Mouse (Mus musculus) urinary bladder, postnatal 14 days (tissue): ENCODE results near the gene Vmn1r143.
"Not testable (repeated sequence)": the region's sequence is repeated elsewhere in the genome, so short reads cannot be mapped to it uniquely, and the experiment has no call there.

Experiments
- DNase-seq: peaks from one replicate; pipeline ENCODE4 v3.0.0; 2021; ENCODE audit warnings: low spot score

The Vmn1r143 gene

DNA sequence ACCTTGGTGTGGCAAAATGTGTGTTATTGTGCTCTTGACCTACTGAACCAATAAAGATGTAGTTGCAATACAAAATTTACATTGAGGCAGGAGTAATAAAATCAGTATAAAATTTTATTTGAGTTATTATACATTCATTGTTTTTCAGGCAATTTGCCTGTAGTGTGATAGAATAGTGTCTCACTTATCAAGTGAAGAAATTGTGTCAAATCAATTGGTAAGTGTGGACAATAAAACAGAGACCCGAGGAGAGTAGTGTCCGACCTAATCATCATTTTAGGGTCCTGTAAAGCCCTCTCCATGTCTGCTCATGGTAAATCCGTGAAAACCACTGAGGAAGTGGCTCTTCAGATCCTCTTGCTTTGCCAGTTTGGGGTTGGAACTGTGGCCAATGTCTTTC is at the start of gene Vmn1r143:
Vmn1r143 (plus strand) TSS at position 301 of the 400 bp plus-strand sequence.
- DNase-seq: not testable (repeated sequence)

DNA sequence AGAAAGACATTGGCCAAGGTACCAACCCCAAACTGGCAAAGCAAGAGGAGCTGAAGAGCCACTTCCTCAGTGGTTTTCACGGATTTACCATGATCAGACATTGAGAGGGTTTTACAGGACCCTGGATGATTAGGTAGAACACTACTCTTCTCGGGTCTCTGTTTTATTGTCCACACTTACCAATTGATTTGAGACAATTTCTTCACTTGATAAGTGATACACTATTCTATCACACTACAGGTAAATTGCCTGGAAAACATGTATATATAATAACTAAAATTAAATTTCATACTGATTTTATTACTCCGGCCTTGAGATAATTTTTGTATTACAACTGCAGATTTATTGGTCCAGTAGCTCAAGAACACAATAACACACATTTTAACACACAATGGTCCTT is 25.2 kb upstream of the Vmn1r143 start, which contains the start of gene Vmn1r142:
Vmn1r142 (minus strand) TSS at position 101 of the 400 bp plus-strand sequence.
- DNase-seq: not testable (repeated sequence)

DNA sequence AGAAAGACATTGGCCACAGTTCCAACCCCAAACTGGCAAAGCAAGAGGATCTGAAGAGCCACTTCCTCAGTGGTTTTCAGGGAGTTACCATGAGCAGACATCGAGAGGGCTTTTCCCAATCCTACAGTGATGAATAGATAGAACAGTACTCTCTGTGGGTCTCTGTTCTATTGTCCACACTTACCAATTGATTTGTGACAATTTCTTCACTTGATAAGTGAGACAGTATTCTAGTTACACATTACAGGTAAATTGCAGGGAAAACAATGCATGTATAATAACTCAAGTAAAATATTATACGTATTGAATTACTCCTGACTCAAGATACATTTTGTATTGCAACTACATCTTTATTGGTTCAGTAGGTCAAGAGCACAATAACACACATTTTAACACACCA is 12.0 kb downstream of the Vmn1r143 start, which contains the start of gene Gm8653:
Gm8653 (minus strand) TSS at position 101 of the 400 bp plus-strand sequence.
- not testable (repeated sequence) for DNase-seq

DNA sequence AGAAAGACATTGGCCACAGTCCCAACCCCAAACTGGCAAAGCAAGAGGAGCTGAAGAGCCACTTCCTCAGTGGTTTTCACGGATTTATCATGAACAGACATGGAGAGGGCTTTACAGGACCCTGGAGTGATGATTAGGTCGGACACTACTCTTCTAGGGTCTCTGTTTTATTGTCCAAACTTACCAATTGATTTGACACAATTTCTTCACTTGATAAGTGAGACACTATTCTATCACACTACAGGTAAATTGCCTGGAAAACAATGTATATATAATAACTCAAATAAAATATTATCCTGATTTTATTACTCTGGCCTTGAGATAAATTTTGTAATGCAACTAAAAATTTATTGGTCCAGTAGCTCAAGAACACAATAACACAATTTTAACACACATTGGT is 40.2 kb downstream of the Vmn1r143 start, which contains the start of gene Gm8453:
Gm8453 (minus strand) TSS at position 101 of the 400 bp plus-strand sequence.
- DNase-seq: not testable (repeated sequence)
